Mouse (Mus musculus): ENCODE results near the gene Slfn5.

- TF ChIP-seq CTCF (IDR thresholded peaks at IDR 0.05; ENCODE audit: insufficient read depth, low read depth, low read length) (no peak), POLR2A (IDR thresholded peaks at IDR 0.05; ENCODE audit: insufficient read depth, low read depth, low read length) (no peak)
Observed at GRCm38 (mm10) chr11:82949036-82949435, 2.1 kb upstream of the Slfn5 start.
